Mouse (Mus musculus): Measurements from ENCODE around the gene Camk2n2.

The Camk2n2 gene

GRCm38 (mm10) chr16:20611357-20612227, 9.5 kb downstream of the Camk2n2 start, which contains the start of the genes Eef1akmt4, Gm49333 and Alg3:
Eef1akmt4 (plus strand) TSS chr16:20611593.
Gm49333 (plus strand) TSS chr16:20611610.
Alg3 (minus strand) TSS chr16:20611735.
- in situ Hi-C loops (cut with MboI; ENCODE audit: low sequenced_read_pairs), result no loop called here

- in situ Hi-C loops (cut with MboI; ENCODE audit: low sequenced_read_pairs), result no loop called here
Measured at GRCm38 (mm10) chr16:20610501-20611356, 10.4 kb downstream of the Camk2n2 start.

- in situ Hi-C loops (cut with MboI; ENCODE audit: low sequenced_read_pairs), result no loop called here
Measured at GRCm38 (mm10) chr16:20604705-20605104, 16.4 kb downstream of the Camk2n2 start.

- in situ Hi-C loops (cut with MboI; ENCODE audit: low sequenced_read_pairs), result no loop called here
Measured at GRCm38 (mm10) chr16:20600511-20600910, 20.6 kb downstream of the Camk2n2 start.

GRCm38 (mm10) chr16:20596687-20597441, 24.2 kb downstream of the Camk2n2 start:
- in situ Hi-C loops (cut with MboI; ENCODE audit: low sequenced_read_pairs), result no loop called here

GRCm38 (mm10) chr16:20595737-20596136, 25.4 kb downstream of the Camk2n2 start:
- in situ Hi-C loops (cut with MboI; ENCODE audit: low sequenced_read_pairs), result no loop called here

- in situ Hi-C loops (cut with MboI; ENCODE audit: low sequenced_read_pairs), result no loop called here
Measured at GRCm38 (mm10) chr16:20595060-20595673, 25.9 kb downstream of the Camk2n2 start.

GRCm38 (mm10) chr16:20591076-20591705, 29.9 kb downstream of the Camk2n2 start:
- in situ Hi-C loops (cut with MboI; ENCODE audit: low sequenced_read_pairs), result no loop called here

- in situ Hi-C loops (cut with MboI; ENCODE audit: low sequenced_read_pairs), result no loop called here
Measured at GRCm38 (mm10) chr16:20590680-20591038, 30.4 kb downstream of the Camk2n2 start.

GRCm38 (mm10) chr16:20589939-20590679, 31.0 kb downstream of the Camk2n2 start:
- in situ Hi-C loops (cut with MboI; ENCODE audit: low sequenced_read_pairs), result no loop called here

GRCm38 (mm10) chr16:20589366-20589938, 31.6 kb downstream of the Camk2n2 start, which contains the start of gene Vwa5b2:
Vwa5b2 (plus strand) TSS chr16:20589471.
- in situ Hi-C loops (cut with MboI; ENCODE audit: low sequenced_read_pairs), result no loop called here
